Mouse (Mus musculus) limb, embryonic 12.5 days (tissue): ENCODE measurements around the gene Olfr704. TPM values are rescaled to one million over a fixed set of nuclear protein-coding genes. Genes with fewer than 3 reads are reported as not detected.

Experiments
- polyA plus RNA-seq: library from polyadenylated mRNA; unstranded; fragments of >200 nt; fragmentation: Nextera tagmentation; extraction: Ambion mirVana; gene quantifications from 2 replicates; pipeline ENCODE4 v1.2.1, GENCODE M21; 2016

Olfr704 gene
- polyA plus RNA-seq, 1 experiment from 2014 or later: not detected

Other genes with a start within 250 kb of the Olfr704 start
- not detected in 2 replicates for gene Olfr693, start 182.6 kb upstream of the Olfr704 start, polyA plus RNA-seq
- not detected in 2 replicates for gene Olfr694, start 171.4 kb upstream of the Olfr704 start, polyA plus RNA-seq
- gene Olfr695, start 146.8 kb upstream of the Olfr704 start, polyA plus RNA-seq: not detected in 2 replicates
- gene Olfr697, start 120.7 kb upstream of the Olfr704 start, polyA plus RNA-seq: not detected in 2 replicates
- gene Olfr698, start 107.8 kb upstream of the Olfr704 start, polyA plus RNA-seq: not detected in 2 replicates
- not detected in 2 replicates for gene Olfr699, start 70.0 kb upstream of the Olfr704 start, polyA plus RNA-seq
- gene Olfr700, start 54.4 kb upstream of the Olfr704 start, polyA plus RNA-seq: not detected in 2 replicates
- not detected in 2 replicates for gene Olfr701, start 49.1 kb upstream of the Olfr704 start, polyA plus RNA-seq
- gene Olfr702, start 29.3 kb upstream of the Olfr704 start, polyA plus RNA-seq: not detected in 2 replicates
- gene Olfr703, start 19.8 kb upstream of the Olfr704 start, polyA plus RNA-seq: not detected in 2 replicates
- not detected in 2 replicates for gene Olfr705, start 13.7 kb downstream of the Olfr704 start, polyA plus RNA-seq
- gene Olfr706, start 25.0 kb downstream of the Olfr704 start, polyA plus RNA-seq: not detected in 2 replicates
- gene Olfr707, start 38.1 kb downstream of the Olfr704 start, polyA plus RNA-seq: not detected in 2 replicates
- gene Olfr1532-ps1, start 44.8 kb downstream of the Olfr704 start, polyA plus RNA-seq: not detected in 2 replicates
- not detected in 2 replicates for gene Olfr709-ps1, start 69.0 kb downstream of the Olfr704 start, polyA plus RNA-seq
- not detected in 2 replicates for gene Olfr710, start 85.1 kb downstream of the Olfr704 start, polyA plus RNA-seq
- not detected in 2 replicates for gene Olfr6, start 100.8 kb downstream of the Olfr704 start, polyA plus RNA-seq
- not detected in 2 replicates for gene Olfr711, start 112.3 kb downstream of the Olfr704 start, polyA plus RNA-seq
- gene Olfr2, start 142.9 kb downstream of the Olfr704 start, polyA plus RNA-seq: not detected in 2 replicates
- gene Olfr713, start 168.0 kb downstream of the Olfr704 start, polyA plus RNA-seq: not detected in 2 replicates
- not detected in 2 replicates for gene Olfr714, start 207.8 kb downstream of the Olfr704 start, polyA plus RNA-seq
- gene Olfr17, start 230.0 kb downstream of the Olfr704 start, polyA plus RNA-seq: not detected in 2 replicates
- not detected in 2 replicates for gene Olfr715b, start 247.2 kb downstream of the Olfr704 start, polyA plus RNA-seq